Mouse (Mus musculus) myocyte (in vitro differentiated cells): ENCODE measurements around the gene Hcrtr1.

ENCODE experiments used
- CEBPB ChIP-seq: IDR thresholded peaks from 2 replicates; pipeline ENCODE4 v1.6.1; 2011; ENCODE audit warnings: mild to moderate bottlenecking, moderate library complexity; ENCODE audit not compliant: poor library complexity, insufficient read depth, severe bottlenecking
- E2F4 ChIP-seq: IDR thresholded peaks from one replicate; pipeline ENCODE4 v1.6.1; 2011; ENCODE audit warnings: mild to moderate bottlenecking, control low read depth, moderate library complexity; ENCODE audit not compliant: insufficient read depth
- MAX ChIP-seq: IDR thresholded peaks from one replicate; pipeline ENCODE4 v1.6.1; 2011; ENCODE audit warnings: low read depth, mild to moderate bottlenecking, control low read depth
- POLR2A ChIP-seq: IDR thresholded peaks from one replicate; pipeline ENCODE4 v1.6.1; 2011; ENCODE audit warnings: low read depth, mild to moderate bottlenecking, control low read depth, moderate library complexity; ENCODE audit not compliant: insufficient read length
- POLR2AphosphoS2 ChIP-seq: IDR thresholded peaks from one replicate; pipeline ENCODE4 v1.6.1; 2011; ENCODE audit warnings: low read depth, control low read depth; ENCODE audit not compliant: insufficient read length
- TCF12 ChIP-seq: IDR thresholded peaks from one replicate; pipeline ENCODE4 v1.6.1; 2011; ENCODE audit warnings: mild to moderate bottlenecking, control low read depth; ENCODE audit not compliant: poor library complexity, insufficient read depth, severe bottlenecking
- USF1 ChIP-seq: IDR thresholded peaks from one replicate; pipeline ENCODE4 v1.6.1; 2011; ENCODE audit warnings: low read depth, mild to moderate bottlenecking, control low read depth, moderate library complexity

DNA sequence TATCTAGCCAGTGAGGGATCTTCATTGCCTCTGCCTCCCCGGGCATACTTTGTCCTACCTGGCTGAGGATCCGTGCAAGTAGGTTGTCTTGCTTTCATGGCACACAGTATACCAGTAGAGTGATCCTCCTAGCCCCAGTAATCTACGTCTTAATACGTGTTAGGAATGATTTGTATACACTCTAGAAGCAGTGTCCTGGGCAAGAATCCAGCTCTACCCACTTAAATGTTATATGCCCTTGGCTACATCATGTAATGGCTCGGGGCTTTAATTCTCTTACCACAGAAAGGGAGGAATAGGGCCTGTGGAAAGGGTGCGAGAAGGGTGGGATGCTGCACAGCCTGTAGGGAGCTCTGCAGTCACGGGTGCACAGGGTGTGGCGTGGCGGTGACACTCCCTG, 29.5 kb downstream of the Hcrtr1 start:
- TF ChIP-seq MAX (no peak), POLR2A (no peak), USF1 (no peak), POLR2AphosphoS2 (no peak), TCF12 (no peak), E2F4 (no peak), CEBPB (no peak)
